Mouse (Mus musculus): ENCODE results near the gene Pik3c2a.

GRCm38 (mm10) chr7:116409438-116409837, 33.8 kb downstream of the Pik3c2a start:
- TF ChIP-seq CTCF (IDR thresholded peaks at IDR 0.05; ENCODE audit: low read depth, low read length) (no peak), POLR2A (IDR thresholded peaks at IDR 0.05; ENCODE audit: borderline replicate concordance, low read depth, low read length) (no peak)

Measured in bone marrow macrophage, adult 2 months (primary cell).